Mouse (Mus musculus) adrenal gland, postnatal 14 days (tissue): Measurements from ENCODE around the gene Unc93b1. TPM values are rescaled to one million over a fixed set of nuclear protein-coding genes. Genes with fewer than 3 reads are reported as not detected.
A peak's percentile ranks its signal among the peaks of the same experiment; 100 is the strongest.

Experiments
- DNase-seq: peaks from one replicate; pipeline ENCODE4 v3.0.0; 2021; ENCODE audit warnings: mixed read lengths
- long read RNA-seq, 2 experiments: library from polyadenylated mRNA; stranded (forward); transcript quantifications; one replicate each; pipeline ENCODE4 v2.0.0; 2021
- total RNA-seq: library from RNA; stranded (reverse); gene quantifications from 2 replicates; pipeline ENCODE4 v1.2.3, GENCODE M21; 2021

Unc93b1 gene
- total RNA-seq, result 35.4 and 48.9 TPM in 2 replicates
- long read RNA-seq, experiment 1, transcript Unc93b1-203 (11 exons, 2,266 nt), result major isoform, 66 of 92 reads
- long read RNA-seq, experiment 1, partial matches to known transcripts, result 13 of 92 reads
- long read RNA-seq, experiment 1, other reads (novel, unspliced or antisense), result 12 of 92 reads
- long read RNA-seq, experiment 2, transcript Unc93b1-203 (11 exons, 2,266 nt), result major isoform, 34 of 45 reads
- long read RNA-seq, experiment 2, partial matches to known transcripts, result 5 of 45 reads
- long read RNA-seq, experiment 2, other reads (novel, unspliced or antisense), result 4 of 45 reads

- peak; percentile 90 for DNase-seq
These were observed at the start of gene Unc93b1 for GRCm38 (mm10) chr19:3935032-3935895. Gene Unc93b1 (plus strand): TSS chr19:3935186.

- no peak for DNase-seq
These were observed 45.9 kb upstream of the Unc93b1 start for GRCm38 (mm10) chr19:3889096-3889495.

- DNase-seq, result no peak
These were observed 44.8 kb upstream of the Unc93b1 start for GRCm38 (mm10) chr19:3890181-3890580.

GRCm38 (mm10) chr19:3893545-3894116 lies 41.4 kb upstream of the Unc93b1 start:
- DNase-seq, result no peak

- DNase-seq, result no peak
These were observed 40.7 kb upstream of the Unc93b1 start for GRCm38 (mm10) chr19:3894294-3894693.

GRCm38 (mm10) chr19:3895171-3895631 lies 39.8 kb upstream of the Unc93b1 start:
- DNase-seq, result no peak

- no peak for DNase-seq
These were observed 38.8 kb upstream of the Unc93b1 start for GRCm38 (mm10) chr19:3896208-3896607.

GRCm38 (mm10) chr19:3897557-3897956 lies 37.4 kb upstream of the Unc93b1 start:
- no peak for DNase-seq

- no peak for DNase-seq
These were observed 36.0 kb upstream of the Unc93b1 start for GRCm38 (mm10) chr19:3898952-3899351.

- no peak for DNase-seq
These were observed 35.4 kb upstream of the Unc93b1 start for GRCm38 (mm10) chr19:3899618-3900017.

GRCm38 (mm10) chr19:3902966-3903365 lies 32.0 kb upstream of the Unc93b1 start:
- DNase-seq, result no peak

- DNase-seq, result no peak
These were observed 31.2 kb upstream of the Unc93b1 start for GRCm38 (mm10) chr19:3903648-3904362.

- DNase-seq, result no peak
These were observed 30.7 kb upstream of the Unc93b1 start for GRCm38 (mm10) chr19:3904363-3904675.

GRCm38 (mm10) chr19:3905261-3905969 lies 29.6 kb upstream of the Unc93b1 start:
- peak; percentile 77 for DNase-seq

GRCm38 (mm10) chr19:3906326-3906725 lies 28.7 kb upstream of the Unc93b1 start:
- no peak for DNase-seq

GRCm38 (mm10) chr19:3906795-3907786 lies 27.9 kb upstream of the Unc93b1 start, which contains the start of gene Tcirg1:
Gene Tcirg1 (minus strand): TSS chr19:3907133.
- DNase-seq, result peak; percentile 88

GRCm38 (mm10) chr19:3907876-3908660 lies 26.9 kb upstream of the Unc93b1 start:
- DNase-seq, result no peak

GRCm38 (mm10) chr19:3910206-3910605 lies 24.8 kb upstream of the Unc93b1 start:
- no peak for DNase-seq
